ENCODE assay signal across 7 mouse cellular contexts in the genomic region with DNA sequence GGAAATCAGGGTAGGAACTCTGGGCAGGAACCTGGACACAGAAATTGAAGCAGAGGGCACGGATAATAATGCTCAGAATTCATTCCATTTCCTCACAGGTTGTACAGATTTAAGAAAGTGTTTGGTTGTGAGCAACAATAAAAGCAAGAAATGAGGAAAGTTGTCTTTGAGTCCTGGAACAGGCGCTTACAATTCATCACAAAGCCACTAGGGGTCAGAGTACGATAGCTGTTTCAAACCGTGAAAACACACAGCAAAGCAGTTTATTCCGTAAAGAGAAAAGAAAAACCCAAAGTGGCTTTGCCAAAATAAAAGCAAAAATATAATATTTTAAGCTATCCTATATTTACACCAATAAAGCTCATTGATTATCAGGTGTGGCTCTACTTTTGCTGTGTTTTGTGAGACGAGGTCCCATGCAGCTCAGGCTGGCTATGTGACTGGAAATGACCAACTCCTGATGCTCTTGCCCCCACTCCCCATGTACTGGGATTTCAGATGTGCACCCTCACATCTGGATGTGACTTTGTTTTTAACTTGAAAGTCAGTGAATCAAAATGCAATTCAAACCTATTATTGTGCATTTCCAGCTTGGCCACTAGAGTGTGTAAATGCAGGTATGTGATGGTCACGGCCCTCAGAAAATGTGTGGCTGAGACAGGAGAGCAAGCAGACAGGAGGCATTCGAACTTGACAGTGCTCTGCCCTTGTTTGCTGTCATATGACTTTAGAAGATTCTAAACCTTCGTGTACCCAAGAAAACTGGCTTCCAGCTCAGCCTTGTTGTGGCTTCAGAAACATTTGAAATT.
A peak's percentile ranks its signal among the peaks of the same experiment; 100 is the strongest.
DNase-seq lines count a peak whose midpoint lies in the region; ATAC-seq and TF ChIP-seq lines count a peak whose summit lies in the region.

No protein-coding gene starts in this region.

- H3K27ac ChIP-seq in forebrain, embryonic 14.5 days (ENCODE audit: low read depth, low read length): no peak overlapping the region

- H3K4me3 ChIP-seq in E14TG2a.4 (replicated peaks; ENCODE audit: low read length): no peak overlapping the region
- H3K4me3 ChIP-seq in forebrain, embryonic 14.5 days (ENCODE audit: low read depth, low read length): no peak overlapping the region
- H3K4me3 ChIP-seq in lung, adult 2 months (replicated peaks; ENCODE audit: extremely low read depth, low read depth, low read length): no peak overlapping the region

- peak; percentile 66 for ATAC-seq in activated CD4-positive, CD25-positive, alpha-beta regulatory T cell, adult 4 months
- peak; percentile 43; the same call in 1 of the 2 replicates for ATAC-seq in forebrain, embryonic 14.5 days

- no peak overlapping the region for H3K4me2 ChIP-seq in forebrain, embryonic 14.5 days (ENCODE audit: low read length)

- H3K4me1 ChIP-seq in E14TG2a.4 (replicated peaks; ENCODE audit: low read depth, low read length): no peaks in the 10 kb centered on the region
- H3K4me1 ChIP-seq in forebrain, embryonic 14.5 days (ENCODE audit: control insufficient read depth, insufficient read depth, low read length): peaks cover 10% of the 10 kb centered on the region
- no peaks in the 10 kb centered on the region for H3K4me1 ChIP-seq in lung, adult 2 months (ENCODE audit: control insufficient read depth, insufficient read depth, low read length)

- no peak overlapping the region for H3K9ac ChIP-seq in forebrain, embryonic 14.5 days (ENCODE audit: low read length)

- 34% methylated on average over 9 of the region's 9 CpGs for WGBS in forebrain, embryonic 14.5 days
- WGBS in lung, adult 2 months: 28% methylated on average over 9 of the region's 9 CpGs

- peak; percentile 93 for TF ChIP-seq CTCF in E14TG2a.4 (conservative IDR thresholded peaks at IDR 0.05; ENCODE audit: low read length)
- peak; percentile 8; the same call in 1 of the 2 replicates for TF ChIP-seq CTCF in lung, adult 2 months (IDR thresholded peaks at IDR 0.05; ENCODE audit: insufficient read depth, low read length)

- TF ChIP-seq POLR2A in lung, adult 2 months (IDR thresholded peaks at IDR 0.05; ENCODE audit: borderline replicate concordance, extremely low read depth, low read depth, low read length): no peak

- no peaks in the 10 kb centered on the region for H3K36me3 ChIP-seq in E14TG2a.4 (ENCODE audit: insufficient read depth, low read length)
- H3K36me3 ChIP-seq in forebrain, embryonic 14.5 days (ENCODE audit: control insufficient read depth, insufficient read depth, low read length): no peaks in the 10 kb centered on the region

- H3K9me3 ChIP-seq in E14TG2a.4 (ENCODE audit: low read length): no peaks in the 10 kb centered on the region; the same call in 1 of the 2 replicates
- H3K9me3 ChIP-seq in forebrain, embryonic 14.5 days (replicated peaks; ENCODE audit: control insufficient read depth, low read length): no peaks in the 10 kb centered on the region

- DNase-seq in layer of hippocampus, postnatal 10 days (ENCODE audit: low spot score in 2 of 2): peak; percentile 54 to 56
- DNase-seq in layer of hippocampus, adult 9-10 months (ENCODE audit: low spot score): no peak
- peak; percentile 80 for DNase-seq in forebrain, embryonic 14.5 days (ENCODE audit: low spot score)
- DNase-seq in lung, adult 2 months: no peak
- DNase-seq in right cerebral cortex, postnatal 14 days: peak; percentile 38

- H3K27me3 ChIP-seq in E14TG2a.4 (ENCODE audit: insufficient read depth, low read length): no peaks in the 10 kb centered on the region
- no peaks in the 10 kb centered on the region for H3K27me3 ChIP-seq in forebrain, embryonic 14.5 days (replicated peaks; ENCODE audit: control insufficient read depth, insufficient read depth, low read length)

Comparison
In these comparisons a context has a peak if more than half of its experiments do, and no peak if none do; other contexts are left out.
1. DNase-seq: peak in layer of hippocampus, postnatal 10 days (2 of 2), forebrain, embryonic 14.5 days (single experiment) and right cerebral cortex, postnatal 14 days (single experiment); none in layer of hippocampus, adult 9-10 months (single experiment) and lung, adult 2 months (single experiment).